Mouse (Mus musculus): Measurements from ENCODE around the gene 1700028J19Rik.

DNA sequence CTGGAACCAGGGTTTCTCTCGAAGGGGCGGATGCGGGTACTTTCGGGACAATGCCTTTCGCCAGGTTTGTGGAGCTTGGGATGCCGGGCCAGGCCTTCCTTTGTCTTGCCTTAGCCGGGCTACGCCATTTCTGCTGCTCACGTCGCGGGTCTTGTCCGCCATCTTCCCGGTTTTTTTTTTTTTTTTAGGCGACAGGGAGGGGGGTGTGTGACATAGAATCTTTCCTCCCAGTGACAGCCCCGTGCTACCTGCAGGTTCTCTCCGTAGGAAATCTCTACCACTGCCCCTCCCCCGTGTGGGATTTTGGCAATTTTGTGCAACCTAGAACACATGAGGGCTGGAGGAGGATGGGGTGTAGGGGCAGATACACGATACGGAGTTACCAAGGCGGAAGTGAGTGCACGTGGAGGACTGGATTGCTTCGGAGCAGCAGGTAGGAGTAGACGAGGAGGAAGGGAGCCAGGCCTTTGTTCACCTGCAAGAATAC, 532 bp upstream of the 1700028J19Rik start:
- TF ChIP-seq CTCF (IDR thresholded peaks at IDR 0.05; ENCODE audit: low read depth, low read length) = no peak
- TF ChIP-seq TAL1 (conservative IDR thresholded peaks at IDR 0.05; ENCODE audit: low read depth, low read length) = no peak
- no peak for TF ChIP-seq POLR2AphosphoS5 (IDR thresholded peaks at IDR 0.05; ENCODE audit: insufficient replicate concordance, low read depth, low read length)
- TF ChIP-seq GATA1 (IDR thresholded peaks at IDR 0.05; ENCODE audit: borderline replicate concordance, low read length) = no peak
